Mouse (Mus musculus): ENCODE results near the gene Gm20661.
"Not testable (repeated sequence)": the region's sequence is repeated elsewhere in the genome, so short reads cannot be mapped to it uniquely, and the experiment has no call there.

The Gm20661 gene

DNA sequence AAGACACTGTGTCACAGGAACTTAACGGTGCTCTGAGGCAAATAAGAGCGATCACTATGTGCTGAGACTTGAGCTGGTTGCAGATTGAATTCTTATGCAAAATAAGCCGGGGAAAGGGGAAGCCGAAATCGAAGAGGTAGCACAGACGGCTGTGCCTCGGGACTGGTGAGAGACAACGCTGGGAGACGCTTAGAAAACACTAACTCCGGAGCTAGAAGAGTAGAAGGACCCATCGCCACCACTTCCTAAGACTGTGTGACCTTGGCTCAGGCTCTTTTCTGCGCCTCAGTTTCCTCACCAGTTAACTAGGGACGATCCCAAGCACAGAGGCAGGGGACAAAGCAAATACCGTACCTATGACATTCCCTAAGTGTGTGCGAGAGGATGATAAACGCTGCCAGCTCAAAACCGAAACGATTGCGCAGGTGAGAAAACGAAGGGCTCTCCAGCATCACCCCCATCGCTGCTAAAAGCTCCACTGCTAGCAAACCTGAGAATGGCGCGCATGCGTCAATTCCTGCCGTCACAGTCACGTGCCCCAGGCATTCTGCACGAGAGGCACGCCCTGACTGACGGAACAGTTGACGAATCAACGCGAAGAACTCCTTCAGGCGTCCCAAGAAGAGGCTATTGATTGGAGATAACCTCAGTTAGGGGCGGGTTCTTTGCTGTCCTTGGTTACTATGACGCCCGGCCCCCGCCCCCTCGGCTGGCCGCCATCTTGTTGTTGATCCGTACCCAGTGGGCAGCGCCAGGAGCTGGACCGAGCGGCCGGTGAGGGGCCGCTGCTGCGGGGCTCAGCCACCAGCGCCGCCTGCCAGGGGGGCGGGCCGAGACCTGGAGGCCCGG is 19.3 kb downstream of the Gm20661 start, which contains the start of gene Ip6k1:
Gene Ip6k1 (plus strand): TSS at position 580 of the 849 bp plus-strand sequence.
- DNase-seq (ENCODE audit: low spot score) = peak; percentile 100

DNA sequence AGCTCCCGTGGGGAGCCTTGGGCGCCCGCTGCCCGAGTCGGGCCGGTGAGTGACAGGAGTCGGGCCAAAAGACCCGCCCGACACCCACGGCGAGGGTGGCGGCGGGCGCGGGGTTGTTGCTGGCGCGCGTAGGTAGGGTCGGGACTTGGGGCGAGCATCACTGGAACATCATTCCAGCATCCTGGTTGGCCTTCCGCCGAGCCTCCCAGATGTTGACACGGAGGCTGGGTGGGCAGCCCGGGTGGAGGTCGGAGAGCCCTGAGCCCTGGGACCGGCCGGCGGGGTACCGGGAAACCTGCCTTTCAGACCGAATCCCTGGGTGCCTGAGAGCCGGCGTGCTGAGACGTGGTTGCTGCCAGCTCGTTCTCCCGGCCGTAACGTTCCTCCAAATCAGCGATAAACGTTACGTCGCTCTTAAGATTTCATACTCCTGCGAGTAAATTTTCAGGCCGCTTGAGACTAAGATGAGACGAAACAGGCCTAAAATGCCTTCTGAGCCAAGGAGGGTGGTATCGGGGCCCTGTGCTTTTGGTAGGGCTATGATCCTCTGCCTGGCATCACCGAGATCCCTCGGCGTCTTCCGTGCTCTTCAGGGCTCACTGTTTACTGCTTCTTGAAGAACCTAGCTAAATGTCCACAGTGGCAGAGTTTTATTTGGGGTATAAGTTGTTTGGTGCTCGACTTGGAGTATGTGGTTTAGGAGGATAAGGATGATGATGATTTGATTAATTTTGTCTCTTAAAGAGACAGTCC is 20.1 kb downstream of the Gm20661 start:
- DNase-seq (ENCODE audit: low spot score) = no peak

DNA sequence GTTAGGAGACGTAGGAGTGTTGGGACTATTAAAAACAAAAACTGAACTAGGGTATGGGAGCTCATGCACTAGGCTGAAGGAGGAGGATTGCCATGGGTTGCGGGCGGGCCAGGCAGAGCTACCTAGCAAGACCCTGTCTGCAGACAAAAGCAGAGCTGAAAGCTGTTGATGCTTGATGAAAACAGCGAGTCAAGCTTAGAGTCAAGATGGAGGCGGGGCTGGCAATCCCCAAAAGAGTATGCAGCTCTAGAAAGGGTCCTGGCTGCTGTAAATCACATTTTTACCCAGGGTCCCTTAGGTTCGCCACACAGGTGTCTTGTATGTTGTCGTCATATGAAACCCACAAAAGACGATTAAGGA is 20.7 kb downstream of the Gm20661 start:
- no peak for DNase-seq (ENCODE audit: low spot score)

DNA sequence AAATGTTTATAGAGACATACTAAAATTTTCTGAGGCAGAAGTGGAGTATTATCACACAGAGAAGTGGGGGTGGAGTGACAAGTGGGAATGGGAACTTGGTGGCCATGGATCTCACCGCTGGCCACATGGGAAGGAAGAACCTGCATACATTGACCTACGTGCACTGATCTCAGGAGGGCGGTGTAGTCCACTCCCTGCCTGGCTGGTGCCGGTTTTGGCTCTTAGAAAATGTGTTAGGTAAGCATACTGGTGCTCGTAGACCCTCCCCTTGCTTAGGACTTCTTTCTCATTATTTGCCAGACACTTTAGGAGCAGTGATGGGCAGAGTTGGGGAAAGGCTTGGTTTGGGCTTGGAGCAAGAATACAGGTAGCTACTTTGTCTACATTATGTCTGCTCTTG is 25.2 kb downstream of the Gm20661 start:
- DNase-seq (ENCODE audit: low spot score) = no peak

DNA sequence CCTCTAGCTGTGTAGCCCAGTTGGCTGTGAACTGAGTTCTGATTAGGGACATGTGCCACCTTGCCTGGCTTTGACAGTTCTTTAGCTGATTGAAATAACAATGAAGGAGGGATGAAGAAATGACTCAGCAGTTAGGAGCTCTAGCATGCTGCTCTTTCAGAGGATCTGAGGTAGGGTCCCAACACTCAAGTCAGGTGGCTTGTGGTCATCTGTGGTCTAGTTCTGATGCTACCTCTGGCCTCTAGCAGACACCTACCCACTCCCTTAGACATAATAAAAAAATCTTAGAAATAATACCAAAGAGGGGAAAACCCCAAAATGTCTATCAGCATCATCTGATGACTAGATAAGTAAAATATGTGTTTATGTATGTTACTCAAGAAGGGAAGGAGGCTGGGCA is 27.5 kb downstream of the Gm20661 start:
- no peak for DNase-seq (ENCODE audit: low spot score)

DNA sequence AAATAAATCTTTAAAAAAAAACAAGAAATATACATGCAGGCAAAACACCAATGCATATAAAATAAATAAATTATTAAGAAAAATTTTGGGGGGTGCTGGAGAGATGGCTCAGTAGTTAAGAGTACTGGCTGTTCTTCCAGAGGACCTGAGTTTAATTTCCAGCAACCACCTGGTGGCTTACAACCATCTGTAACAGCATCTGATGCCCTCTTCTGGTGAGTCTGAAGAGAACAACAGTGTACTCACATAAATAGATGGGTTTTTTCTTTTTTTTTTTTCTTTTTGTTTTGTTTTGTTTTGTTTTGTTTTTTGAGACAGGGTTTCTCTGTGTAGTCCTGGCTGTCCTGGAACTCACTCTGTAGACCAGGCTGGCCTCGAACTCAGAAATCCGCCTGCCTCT is 30.7 kb downstream of the Gm20661 start:
- not testable (repeated sequence) for DNase-seq (ENCODE audit: low spot score)

DNA sequence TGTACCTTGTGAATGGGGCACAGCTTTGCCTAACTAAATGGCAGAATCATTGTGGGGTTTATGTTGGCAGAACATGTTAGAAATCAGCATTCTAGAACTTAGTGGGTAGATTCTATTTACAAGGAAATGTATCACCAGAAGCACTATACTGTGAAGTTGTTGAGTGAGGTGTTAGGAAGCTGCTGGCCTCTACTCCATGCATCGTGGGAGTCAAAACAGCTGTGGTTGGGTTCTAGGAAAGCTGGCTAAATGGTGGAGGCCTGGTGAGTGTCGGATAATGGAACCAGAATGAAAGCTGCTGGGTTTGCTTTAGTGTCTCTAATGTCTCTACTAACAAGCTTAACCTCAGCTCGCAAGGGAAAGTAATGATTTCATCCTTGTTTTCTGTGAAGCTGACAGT is 34.3 kb downstream of the Gm20661 start:
- no peak for DNase-seq (ENCODE audit: low spot score)

DNA sequence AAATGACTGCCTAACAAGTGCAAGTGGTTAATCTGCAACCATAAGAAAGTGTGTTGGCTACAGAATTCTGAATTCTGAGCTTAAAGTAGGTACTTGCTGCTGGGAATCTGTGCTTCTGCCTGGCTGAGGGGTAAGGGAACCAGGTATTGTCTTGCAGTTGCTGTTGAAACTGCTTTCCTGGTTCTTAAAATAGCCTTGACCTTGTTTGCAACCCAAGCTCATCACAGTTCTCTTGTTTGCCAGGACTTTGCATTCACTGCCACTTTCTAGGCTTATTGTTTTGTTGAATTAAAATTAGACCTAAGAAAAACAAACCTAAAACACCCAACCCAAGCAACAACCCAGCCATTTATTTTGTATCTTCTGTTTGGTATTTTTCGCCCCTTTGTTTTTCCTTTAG is 37.9 kb downstream of the Gm20661 start:
- no peak for DNase-seq (ENCODE audit: low spot score)

DNA sequence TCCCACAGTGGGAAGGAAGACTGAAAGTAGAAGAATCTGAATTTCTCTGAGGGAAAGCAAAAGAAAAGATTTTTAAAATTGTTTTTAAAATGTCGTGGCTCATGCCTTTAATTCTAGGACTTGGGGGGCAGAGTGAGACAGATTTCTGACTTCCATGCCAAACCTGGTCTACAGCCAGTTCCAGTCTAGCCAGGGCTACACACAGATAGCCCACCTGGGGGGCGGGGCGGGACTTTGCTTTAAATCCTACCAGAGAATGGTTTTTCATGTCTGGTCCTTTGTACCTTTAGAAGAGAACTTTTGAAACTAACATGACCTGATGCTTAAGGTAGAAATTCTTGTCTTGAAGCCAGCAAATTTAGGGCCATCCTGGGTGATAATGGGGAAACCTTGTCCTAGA is 40.4 kb downstream of the Gm20661 start:
- no peak for DNase-seq (ENCODE audit: low spot score)

DNA sequence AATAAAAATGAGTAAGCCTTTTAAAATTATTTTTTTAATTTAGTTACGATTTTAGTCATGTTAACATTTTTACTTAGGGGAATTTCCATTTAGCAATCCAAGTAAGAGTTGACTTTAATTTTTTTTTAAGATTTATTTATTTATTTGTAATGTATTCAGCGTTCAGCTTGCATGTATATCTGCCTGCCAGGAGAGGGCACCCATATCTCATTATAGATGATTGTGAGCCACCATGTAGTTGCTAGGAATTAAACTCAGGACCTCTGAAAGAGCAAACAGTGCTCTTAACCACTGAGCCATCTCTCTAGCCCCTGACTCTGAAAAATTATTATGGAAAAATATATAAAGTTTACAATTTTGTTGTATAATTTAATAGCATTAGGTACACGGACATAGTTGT is 43.7 kb downstream of the Gm20661 start:
- DNase-seq (ENCODE audit: low spot score) = no peak

DNA sequence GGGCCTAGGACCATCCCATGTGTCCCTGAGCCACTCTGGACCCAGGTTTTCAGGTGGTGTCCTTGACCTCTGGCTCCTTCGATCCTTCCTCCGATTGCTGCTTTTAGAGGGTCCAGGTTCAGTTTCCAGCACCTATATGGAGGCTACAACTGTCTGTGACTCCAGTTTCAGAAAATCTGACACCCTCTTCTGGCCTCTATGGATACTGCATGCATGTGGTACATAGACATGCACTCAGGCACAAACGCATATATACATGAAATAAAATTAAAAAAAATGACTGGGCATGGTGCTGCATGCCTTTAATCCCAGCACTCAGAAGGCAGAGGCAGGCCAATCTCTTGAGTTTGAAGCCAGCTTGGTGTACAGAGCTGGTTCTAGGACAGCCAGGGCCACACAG is 45.0 kb downstream of the Gm20661 start:
- no peak for DNase-seq (ENCODE audit: low spot score)

DNA sequence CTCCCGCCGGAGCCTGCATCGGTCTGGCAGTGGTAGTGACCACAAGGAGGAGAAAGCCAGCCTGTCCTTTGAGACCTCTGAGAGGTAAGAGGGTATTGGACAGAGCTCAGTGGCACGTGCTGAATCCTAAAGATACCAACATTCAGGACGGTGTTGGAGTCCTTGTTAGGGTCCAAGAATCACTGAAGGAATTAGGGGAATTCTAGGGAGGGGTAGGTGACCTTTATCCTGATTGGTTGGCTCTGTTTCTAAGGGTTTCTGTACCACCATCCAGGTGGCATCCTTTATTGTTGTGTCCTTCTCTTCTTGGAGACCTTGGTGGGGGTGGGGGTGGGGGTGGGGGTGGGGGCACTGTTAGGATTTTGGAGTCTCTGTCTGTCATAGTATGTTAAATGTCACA is 49.3 kb downstream of the Gm20661 start:
- DNase-seq (ENCODE audit: low spot score) = no peak

DNA sequence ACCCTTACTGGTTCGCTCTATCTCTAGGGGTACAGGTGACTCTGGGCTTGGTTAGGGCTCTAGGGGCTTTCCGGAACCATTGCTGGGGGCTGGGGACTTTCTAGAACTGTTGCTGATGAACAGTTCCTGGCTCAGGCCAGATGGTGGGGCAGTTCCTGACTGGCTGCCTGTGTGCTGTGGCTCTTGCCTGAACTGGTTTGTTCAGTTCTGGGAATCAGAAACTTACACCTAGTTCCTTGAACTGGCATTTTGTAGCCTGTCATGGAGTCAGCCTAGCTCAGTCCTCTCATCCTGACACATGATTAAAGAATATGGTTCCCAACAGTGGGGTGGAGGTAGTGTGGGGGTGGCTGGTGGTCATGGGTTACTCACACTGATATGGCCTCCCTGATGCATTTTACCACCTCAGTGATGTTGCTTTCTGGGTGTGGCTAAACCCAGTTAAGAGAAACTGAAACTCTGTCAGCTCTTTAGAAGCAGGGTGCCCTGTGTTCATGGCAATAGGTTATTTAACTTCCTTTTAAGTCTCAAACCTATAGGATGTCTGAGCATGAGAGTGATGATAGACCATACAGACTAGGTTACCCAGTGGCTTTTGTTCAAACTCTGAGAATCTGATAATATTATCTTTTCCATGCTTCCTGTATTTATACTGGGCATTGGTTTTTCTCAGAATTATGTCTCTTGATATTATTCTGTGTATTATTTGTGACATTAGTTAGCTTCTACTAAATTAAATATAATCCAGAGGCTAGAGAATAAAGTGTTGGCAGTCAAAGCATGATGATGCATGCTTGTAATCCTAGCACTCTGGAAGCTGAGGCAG is 52.7 kb downstream of the Gm20661 start:
- no peak for DNase-seq (ENCODE audit: low spot score)
